Mouse (Mus musculus) midbrain, embryonic 14.5 days (tissue): ENCODE measurements at regions not wholly inside any gene's neighbourhood (a gene's known extent, or its start where the extent isn't known, plus 50 kb on each side); places are given as distances from the start of the nearest gene placed in this dataset.

Experiments used
- ATAC-seq: fragments of 200-750 bp; cut with Nextera tagmentation; 2 replicates; pipeline ENCODE4 v1.8.0; 2017; ENCODE audit warnings: moderate number of reproducible peaks, moderate library complexity; ENCODE audit not compliant: low FRiP score, low TSS enrichment
- DNase-seq: peaks from one replicate; pipeline ENCODE4 v3.0.0-alpha.2; 2015
- H3K27ac ChIP-seq: fragments of 300-500 bp; sonication (generic); replicated peaks from 2 replicates; pipeline ENCODE4 v1.5.1; 2014; ENCODE audit warnings: mild to moderate bottlenecking, low read depth, low read length, moderate library complexity
- H3K27me3 ChIP-seq: fragments of 300-500 bp; sonication (generic); 2 replicates; pipeline ENCODE4 v1.6.1; 2014; ENCODE audit warnings: low read length, control low read depth, mixed read lengths; ENCODE audit not compliant: control insufficient read depth, insufficient read depth
- H3K36me3 ChIP-seq: fragments of 300-500 bp; sonication (generic); 2 replicates; pipeline ENCODE4 v1.6.1; 2014; ENCODE audit warnings: low read length, control low read depth; ENCODE audit not compliant: control insufficient read depth, insufficient read depth
- H3K4me1 ChIP-seq: fragments of 300-500 bp; sonication (generic); 2 replicates; pipeline ENCODE4 v1.6.1; 2014; ENCODE audit warnings: mild to moderate bottlenecking, antibody characterized with exemption, low read length, control low read depth; ENCODE audit not compliant: control insufficient read depth, insufficient read depth
- H3K4me2 ChIP-seq: fragments of 300-500 bp; sonication (generic); 2 replicates; pipeline ENCODE4 v1.6.1; 2014; ENCODE audit warnings: mild to moderate bottlenecking, low read length, moderate library complexity
- H3K4me3 ChIP-seq: fragments of 300-500 bp; sonication (generic); replicated peaks from 2 replicates; pipeline ENCODE4 v1.5.1; 2014; ENCODE audit warnings: low read depth, low read length
- H3K9ac ChIP-seq: fragments of 300-500 bp; sonication (generic); replicated peaks from 2 replicates; pipeline ENCODE4 v1.6.1; 2014; ENCODE audit warnings: mild to moderate bottlenecking, low read length, moderate library complexity
- H3K9me3 ChIP-seq: fragments of 300-500 bp; sonication (generic); 2 replicates; pipeline ENCODE4 v1.6.1; 2016; ENCODE audit warnings: low read length, control low read depth, mixed read lengths; ENCODE audit not compliant: control insufficient read depth
- WGBS: fragments of 180-500 bp; shearing (Covaris S2); extraction: QIAGEN DNeasy Blood & Tissue Kit; methylation state at CpG from one replicate; pipeline ENCODE4 v1.1.7; 2014; 5-methylcytosine and 5-hydroxymethylcytosine counted together

DNA sequence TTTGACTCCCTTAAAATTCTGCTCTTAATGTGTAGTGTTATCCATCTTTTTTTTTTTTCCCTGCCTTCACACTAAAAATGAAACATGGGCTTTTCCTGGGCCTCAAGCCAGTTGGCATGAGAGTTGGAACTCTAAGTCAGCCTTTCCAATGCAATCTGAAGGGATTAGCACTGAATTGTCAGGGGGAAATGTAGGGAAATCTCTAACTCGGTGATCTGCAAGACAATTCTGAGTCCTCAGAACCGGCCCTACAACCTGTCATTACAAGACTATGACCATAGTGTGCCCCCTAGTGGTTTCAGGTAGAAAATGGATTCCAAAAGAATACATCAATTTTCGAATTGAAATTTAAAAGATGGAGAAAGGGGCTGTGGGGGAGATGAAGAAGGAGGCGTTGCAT lies 306.9 kb upstream of the Zc3h15 start:
- 33% methylated on average over 4 of the region's 4 CpGs for WGBS
- H3K9me3 ChIP-seq, result no peaks in the 10 kb centered on the region
- H3K4me2 ChIP-seq, result no peak overlapping the region
- ATAC-seq (no peak; the same call in 1 of the 2 replicates), DNase-seq (peak; percentile 68)
- H3K4me1 ChIP-seq, result no peaks in the 10 kb centered on the region
- H3K4me3 ChIP-seq, result no peak overlapping the region
- H3K36me3 ChIP-seq, result no peaks in the 10 kb centered on the region
- no peaks in the 10 kb centered on the region for H3K27me3 ChIP-seq
- no peak overlapping the region for H3K27ac ChIP-seq
- no peak overlapping the region for H3K9ac ChIP-seq

GRCm38 (mm10) chr2:83340168-83340567 lies 304.1 kb upstream of the Zc3h15 start:
- WGBS, result 85% methylated on average over 6 of the region's 6 CpGs
- no peaks in the 10 kb centered on the region for H3K4me1 ChIP-seq
- H3K4me3 ChIP-seq, result no peak overlapping the region
- no peaks in the 10 kb centered on the region for H3K9me3 ChIP-seq
- H3K27ac ChIP-seq, result no peak overlapping the region
- ATAC-seq (no peak), DNase-seq (no peak)
- no peak overlapping the region for H3K4me2 ChIP-seq
- no peaks in the 10 kb centered on the region for H3K36me3 ChIP-seq
- no peak overlapping the region for H3K9ac ChIP-seq
- no peaks in the 10 kb centered on the region for H3K27me3 ChIP-seq
